24 mouse cellular contexts compared by ENCODE assay signal in genomic region chrX:139537641-139538397, GRCm38 (mm10). TPM values are rescaled to one million over a fixed set of nuclear protein-coding genes. Genes with fewer than 3 reads are reported as not detected.
DNase-seq lines count a peak whose midpoint lies in the region; ATAC-seq and TF ChIP-seq lines count a peak whose summit lies in the region.
"Had no signal": no experiment of that assay in that cellular context is flagged by ENCODE, and none has a peak within 500 bp of the region (broad histone marks: within the 10 kb centered on the region; RNA-seq: fewer than 3 reads in every experiment).

No protein-coding gene starts in this region.

- ATAC-seq in intestine, embryonic 15.5 days = peak; percentile 65
- no peak; the same call in 1 of the 2 replicates for ATAC-seq in intestine, postnatal 0 days
- ATAC-seq in liver, embryonic 12.5 days = peak; percentile 51; the same call in 1 of the 2 replicates
- ATAC-seq in stomach, embryonic 16.5 days (ENCODE audit: insufficient read depth, low FRiP score) = 0 out of 2 replicates have a peak, but pooled peaks have one; percentile 53
- ATAC-seq: activated CD4-positive, CD25-positive, alpha-beta regulatory T cell, adult 4 months; forebrain, embryonic 13.5 days; forebrain, postnatal 0 days; hindbrain, postnatal 0 days had no signal

- H3K27me3 ChIP-seq in intestine, embryonic 15.5 days (replicated peaks) = no peaks in the 10 kb centered on the region
- no peaks in the 10 kb centered on the region for H3K27me3 ChIP-seq in intestine, postnatal 0 days (replicated peaks; ENCODE audit: control insufficient read depth, insufficient read depth, low read length)
- H3K27me3 ChIP-seq in liver, embryonic 12.5 days (replicated peaks) = no peaks in the 10 kb centered on the region
- H3K27me3 ChIP-seq in stomach, embryonic 16.5 days (ENCODE audit: control insufficient read depth, insufficient read depth, low read length) = no peaks in the 10 kb centered on the region; the same call in 1 of the 2 replicates
- H3K27me3 ChIP-seq: forebrain, embryonic 13.5 days; heart, embryonic 13.5 days had no signal

- H3K4me3 ChIP-seq in intestine, embryonic 15.5 days (replicated peaks) = no peak overlapping the region
- H3K4me3 ChIP-seq in intestine, postnatal 0 days (ENCODE audit: low read depth, low read length) = no peak overlapping the region
- no peak overlapping the region for H3K4me3 ChIP-seq in liver, embryonic 12.5 days
- no peak overlapping the region for H3K4me3 ChIP-seq in stomach, embryonic 16.5 days (replicated peaks; ENCODE audit: low read length)
- H3K4me3 ChIP-seq: forebrain, embryonic 10.5 days; forebrain, embryonic 13.5 days; gastrocnemius, adult 2 months; heart, adult 2 months; heart, embryonic 10.5 days; heart, embryonic 13.5 days had no signal

- no peaks in the 10 kb centered on the region for H3K9me3 ChIP-seq in intestine, embryonic 15.5 days
- no peaks in the 10 kb centered on the region for H3K9me3 ChIP-seq in intestine, postnatal 0 days (ENCODE audit: control insufficient read depth)
- H3K9me3 ChIP-seq in liver, embryonic 12.5 days (replicated peaks) = no peaks in the 10 kb centered on the region
- no peaks in the 10 kb centered on the region for H3K9me3 ChIP-seq in stomach, embryonic 16.5 days (replicated peaks; ENCODE audit: control insufficient read depth, low read length)
- H3K9me3 ChIP-seq: forebrain, embryonic 10.5 days; forebrain, embryonic 13.5 days; heart, embryonic 10.5 days; heart, embryonic 13.5 days had no signal

- no peak for TF ChIP-seq CTCF in intestine, postnatal 0 days (IDR thresholded peaks at IDR 0.05; ENCODE audit: low read depth)

- no peaks in the 10 kb centered on the region for H3K4me1 ChIP-seq in intestine, embryonic 15.5 days (replicated peaks)
- no peaks in the 10 kb centered on the region for H3K4me1 ChIP-seq in intestine, postnatal 0 days (replicated peaks; ENCODE audit: control insufficient read depth, insufficient read depth, low read length)
- peaks cover 12% of the 10 kb centered on the region; the same call in 1 of the 2 replicates for H3K4me1 ChIP-seq in liver, embryonic 12.5 days
- no peaks in the 10 kb centered on the region for H3K4me1 ChIP-seq in stomach, embryonic 16.5 days (ENCODE audit: control insufficient read depth, insufficient read depth, low read length)
- H3K4me1 ChIP-seq: forebrain, embryonic 10.5 days; forebrain, embryonic 13.5 days; heart, embryonic 10.5 days; heart, embryonic 13.5 days had no signal

- DNase-seq in adrenal gland, postnatal 14 days = no peak
- no peak for DNase-seq in ovary, postnatal 36 days (ENCODE audit: low spot score)
- DNase-seq: adrenal gland, adult 8-10 months; adrenal gland, postnatal 36 days; cerebellum, adult 18-20 months; cerebellum, adult 9-10 months; cerebellum, postnatal 14 days; forebrain, postnatal 0 days; gastrocnemius, adult 2 months; gastrocnemius, postnatal 14 days; heart, adult 2 months; heart, postnatal 14 days; heart, postnatal 4 days had no signal

- no peak overlapping the region for H3K9ac ChIP-seq in intestine, embryonic 15.5 days
- H3K9ac ChIP-seq in intestine, postnatal 0 days (ENCODE audit: low read depth, low read length) = no peak overlapping the region
- no peak overlapping the region for H3K9ac ChIP-seq in liver, embryonic 12.5 days
- H3K9ac ChIP-seq in stomach, embryonic 16.5 days (ENCODE audit: low read length) = no peak overlapping the region
- H3K9ac ChIP-seq: forebrain, embryonic 13.5 days; forebrain, postnatal 0 days; heart, embryonic 13.5 days; hindbrain, embryonic 14.5 days had no signal

- 72% methylated on average over 5 of the region's 5 CpGs for WGBS in intestine, embryonic 15.5 days
- WGBS in intestine, postnatal 0 days = 61% methylated on average over 5 of the region's 5 CpGs
- WGBS in liver, embryonic 12.5 days (ENCODE audit: insufficient replicate concordance) = 65% methylated on average over 5 of the region's 5 CpGs
- 70% methylated on average over 5 of the region's 5 CpGs for WGBS in stomach, embryonic 16.5 days

- no peak overlapping the region for H3K4me2 ChIP-seq in intestine, embryonic 15.5 days (replicated peaks)
- no peak overlapping the region for H3K4me2 ChIP-seq in intestine, postnatal 0 days (replicated peaks; ENCODE audit: low read depth)
- no peak overlapping the region for H3K4me2 ChIP-seq in liver, embryonic 12.5 days
- H3K4me2 ChIP-seq in stomach, embryonic 16.5 days (ENCODE audit: low read depth, low read length) = no peak overlapping the region
- H3K4me2 ChIP-seq: forebrain, embryonic 13.5 days; heart, embryonic 13.5 days; hindbrain, embryonic 14.5 days had no signal

- H3K36me3 ChIP-seq in intestine, embryonic 15.5 days = no peaks in the 10 kb centered on the region
- no peaks in the 10 kb centered on the region for H3K36me3 ChIP-seq in intestine, postnatal 0 days (ENCODE audit: control insufficient read depth, insufficient read depth)
- H3K36me3 ChIP-seq in liver, embryonic 12.5 days = no peaks in the 10 kb centered on the region
- H3K36me3 ChIP-seq in stomach, embryonic 16.5 days (ENCODE audit: control insufficient read depth, insufficient read depth, low read length) = no peaks in the 10 kb centered on the region
- H3K36me3 ChIP-seq: forebrain, embryonic 10.5 days; heart, embryonic 10.5 days; heart, embryonic 13.5 days had no signal

- H3K27ac ChIP-seq in intestine, embryonic 15.5 days = no peak overlapping the region
- H3K27ac ChIP-seq in intestine, postnatal 0 days (ENCODE audit: low read depth, low read length) = no peak overlapping the region
- no peak overlapping the region for H3K27ac ChIP-seq in liver, embryonic 12.5 days
- H3K27ac ChIP-seq in stomach, embryonic 16.5 days (ENCODE audit: low read length) = no peak overlapping the region
- H3K27ac ChIP-seq: forebrain, embryonic 10.5 days; forebrain, embryonic 13.5 days; gastrocnemius, adult 2 months; heart, adult 2 months; heart, embryonic 10.5 days; heart, embryonic 13.5 days; hindbrain, embryonic 14.5 days; hindbrain, postnatal 0 days had no signal

RNA-seq across cellular contexts. Expression of gene Rnf128, which starts 25.3 kb away (rescaled TPM):
- 128 and 141 TPM in 2 replicates for polyA plus RNA-seq in intestine, embryonic 15.5 days (2015; fragmentation: Nextera tagmentation; extraction: Ambion mirVana)
- polyA plus RNA-seq in intestine, postnatal 0 days (2015; fragmentation: Nextera tagmentation; extraction: Ambion mirVana) = 273 and 282 TPM in 2 replicates
- 39.5 TPM in 2 replicates for polyA plus RNA-seq in liver, embryonic 12.5 days (2016; fragmentation: Nextera tagmentation; extraction: Ambion mirVana)
- 45.8 and 46.0 TPM in 2 replicates for polyA plus RNA-seq in stomach, embryonic 16.5 days (2015; fragmentation: Nextera tagmentation; extraction: Ambion mirVana)
- total RNA-seq in adrenal gland, postnatal 14 days (2021) = 20.1 and 31.2 TPM in 2 replicates

RNA-seq across cellular contexts. Expression of gene D330045A20Rik, which starts 57.7 kb away (rescaled TPM):
- 3.3 and 4.0 TPM in 2 replicates for polyA plus RNA-seq in intestine, embryonic 15.5 days (2015; fragmentation: Nextera tagmentation; extraction: Ambion mirVana)
- 3.9 and 4.2 TPM in 2 replicates for polyA plus RNA-seq in intestine, postnatal 0 days (2015; fragmentation: Nextera tagmentation; extraction: Ambion mirVana)
- 1.4 and 1.8 TPM in 2 replicates for polyA plus RNA-seq in liver, embryonic 12.5 days (2016; fragmentation: Nextera tagmentation; extraction: Ambion mirVana)
- 1.8 and 2.9 TPM in 2 replicates for polyA plus RNA-seq in stomach, embryonic 16.5 days (2015; fragmentation: Nextera tagmentation; extraction: Ambion mirVana)
- 0.49 and 0.78 TPM in 2 replicates for total RNA-seq in adrenal gland, postnatal 14 days (2021)
- polyA plus RNA-seq: activated CD4-positive, CD25-positive, alpha-beta regulatory T cell, adult 4 months had no signal
